In genomic region chr10:77544916-77545315, GRCm38 (mm10) we compare ENCODE assay signal across 10 mouse cellular contexts. TPM values are rescaled to one million over a fixed set of nuclear protein-coding genes. Genes with fewer than 3 reads are reported as not detected.
DNase-seq lines count a peak whose midpoint lies in the region; ATAC-seq and TF ChIP-seq lines count a peak whose summit lies in the region.
"Had no signal": no experiment of that assay in that cellular context is flagged by ENCODE, and none has a peak within 500 bp of the region (broad histone marks: within the 10 kb centered on the region; RNA-seq: fewer than 3 reads in every experiment).

No protein-coding gene starts in this region.

- no peaks in the 10 kb centered on the region for H3K9me3 ChIP-seq in liver, embryonic 12.5 days (replicated peaks)
- no peaks in the 10 kb centered on the region for H3K9me3 ChIP-seq in kidney, embryonic 15.5 days (replicated peaks)
- no peaks in the 10 kb centered on the region for H3K9me3 ChIP-seq in forebrain, embryonic 10.5 days
- H3K9me3 ChIP-seq: embryonic facial prominence, embryonic 15.5 days; limb, embryonic 13.5 days had no signal

- no peaks in the 10 kb centered on the region for H3K79me2 ChIP-seq in liver, adult 2 months (ENCODE audit: control insufficient read depth, insufficient read depth, low read length)

- WGBS in liver, adult 2 months: 30% methylated on average over 5 of the region's 5 CpGs
- 62% methylated on average over 5 of the region's 5 CpGs for WGBS in liver, embryonic 12.5 days (ENCODE audit: insufficient replicate concordance)
- WGBS in kidney, embryonic 15.5 days: 75% methylated on average over 5 of the region's 5 CpGs
- 82% methylated on average over 5 of the region's 5 CpGs for WGBS in forebrain, embryonic 10.5 days

- no peak overlapping the region for H3K4me3 ChIP-seq in liver, adult 2 months (ENCODE audit: insufficient read depth, low read depth, low read length)
- H3K4me3 ChIP-seq in liver, embryonic 12.5 days: no peak overlapping the region
- H3K4me3 ChIP-seq in kidney, embryonic 15.5 days (replicated peaks): no peak overlapping the region
- H3K4me3 ChIP-seq in forebrain, embryonic 10.5 days: no peak overlapping the region
- H3K4me3 ChIP-seq: embryonic facial prominence, embryonic 15.5 days; limb, embryonic 13.5 days had no signal

- TF ChIP-seq CTCF in liver, adult 2 months (IDR thresholded peaks at IDR 0.05; ENCODE audit: low read depth, low read length): no peak

- no peak for ATAC-seq in liver, embryonic 12.5 days
- peak; percentile 50 for ATAC-seq in neutrophil, adult 5-6 weeks (ENCODE audit: extremely low read depth, insufficient number of reproducible peaks, low FRiP score, poor library complexity, severe bottlenecking)
- no peak for ATAC-seq in kidney, embryonic 15.5 days (replicated peaks; ENCODE audit: low FRiP score)

- no peaks in the 10 kb centered on the region for H3K4me1 ChIP-seq in liver, adult 2 months (ENCODE audit: control insufficient read depth, insufficient read depth, low read length)
- no peaks in the 10 kb centered on the region for H3K4me1 ChIP-seq in liver, embryonic 12.5 days
- H3K4me1 ChIP-seq in kidney, embryonic 15.5 days: no peaks in the 10 kb centered on the region
- H3K4me1 ChIP-seq in forebrain, embryonic 10.5 days: peaks cover 5% of the 10 kb centered on the region
- H3K4me1 ChIP-seq: embryonic facial prominence, embryonic 15.5 days; limb, embryonic 13.5 days had no signal

- DNase-seq in liver, adult 2 months (ENCODE audit: extremely low read depth, low read depth, low spot score): peak; percentile 65
- DNase-seq in cerebellum, postnatal 36 days: peak; percentile 68 to 71
- peak; percentile 63 to 75 for DNase-seq in layer of hippocampus, adult 8-10 months (ENCODE audit: low spot score in 2 of 2)
- no peak for DNase-seq in forebrain, embryonic 10.5 days (ENCODE audit: extremely low spot score, low spot score)
- DNase-seq in kidney, adult 8-10 months: no peak

- no peaks in the 10 kb centered on the region for H3K36me3 ChIP-seq in liver, adult 2 months (ENCODE audit: control insufficient read depth, insufficient read depth, low read length)
- peaks cover 11% of the 10 kb centered on the region; the same call in 1 of the 2 replicates for H3K36me3 ChIP-seq in liver, embryonic 12.5 days
- H3K36me3 ChIP-seq in kidney, embryonic 15.5 days: no peaks in the 10 kb centered on the region
- H3K36me3 ChIP-seq in forebrain, embryonic 10.5 days (replicated peaks): no peaks in the 10 kb centered on the region
- H3K36me3 ChIP-seq: embryonic facial prominence, embryonic 15.5 days; limb, embryonic 13.5 days had no signal

- TF ChIP-seq POLR2A in liver, adult 2 months (IDR thresholded peaks at IDR 0.05; ENCODE audit: extremely low read depth, insufficient read depth, low read length): no peak

- H3K27me3 ChIP-seq in liver, adult 2 months (ENCODE audit: control insufficient read depth, insufficient read depth, low read length): no peaks in the 10 kb centered on the region
- no peaks in the 10 kb centered on the region for H3K27me3 ChIP-seq in liver, embryonic 12.5 days (replicated peaks)
- no peaks in the 10 kb centered on the region for H3K27me3 ChIP-seq in kidney, embryonic 15.5 days
- no peaks in the 10 kb centered on the region for H3K27me3 ChIP-seq in forebrain, embryonic 10.5 days (ENCODE audit: poor library complexity, severe bottlenecking)
- H3K27me3 ChIP-seq: embryonic facial prominence, embryonic 15.5 days; limb, embryonic 13.5 days had no signal

- no peak overlapping the region for H3K4me2 ChIP-seq in liver, embryonic 12.5 days
- H3K4me2 ChIP-seq in kidney, embryonic 15.5 days: no peak overlapping the region
- H3K4me2 ChIP-seq: embryonic facial prominence, embryonic 15.5 days; limb, embryonic 13.5 days had no signal

- no peak overlapping the region for H3K27ac ChIP-seq in liver, adult 2 months (replicated peaks; ENCODE audit: insufficient read depth, low read depth, low read length)
- no peak overlapping the region for H3K27ac ChIP-seq in liver, embryonic 12.5 days
- no peak overlapping the region for H3K27ac ChIP-seq in kidney, embryonic 15.5 days
- H3K27ac ChIP-seq in forebrain, embryonic 10.5 days: no peak overlapping the region
- H3K27ac ChIP-seq: embryonic facial prominence, embryonic 15.5 days; limb, embryonic 13.5 days had no signal

- no peak overlapping the region for H3K9ac ChIP-seq in liver, adult 2 months (ENCODE audit: low read depth, low read length)
- H3K9ac ChIP-seq in liver, embryonic 12.5 days: no peak overlapping the region
- H3K9ac ChIP-seq in kidney, embryonic 15.5 days: no peak overlapping the region
- H3K9ac ChIP-seq: embryonic facial prominence, embryonic 15.5 days; limb, embryonic 13.5 days had no signal

RNA-seq across cellular contexts. Expression of gene Itgb2, which starts 14.9 kb away (rescaled TPM):
- 4.8 and 5.6 TPM in 2 replicates for total RNA-seq in liver, adult 2 months (2014; rRNA removed)
- 4.2 and 5.6 TPM in 2 replicates for polyA plus RNA-seq in liver, adult 2 months (2012; rRNA removed)
- 13.5 and 13.9 TPM in 2 replicates for polyA plus RNA-seq in liver, embryonic 12.5 days (2016; fragmentation: Nextera tagmentation; extraction: Ambion mirVana)
- 10 to 100 TPM in 2 of 4 experiments, 1 to 10 TPM in 2; 3.8 to 36.2 (median 15.3) TPM for total RNA-seq in layer of hippocampus, adult 8-10 months (2022)
- 452 and 473 TPM in 2 replicates for total RNA-seq in neutrophil, adult 5-6 weeks (2017)
- 2.1 and 2.3 TPM in 2 replicates for polyA plus RNA-seq in kidney, embryonic 15.5 days (2015; fragmentation: Nextera tagmentation; extraction: Ambion mirVana)
- polyA plus RNA-seq in forebrain, embryonic 10.5 days (2016; fragmentation: Nextera tagmentation; extraction: Ambion mirVana): 0.44 and 0.76 TPM in 2 replicates

RNA-seq across cellular contexts. Expression of gene Fam207a, which starts 29.3 kb away (rescaled TPM):
- 12.7 and 15.5 TPM in 2 replicates for total RNA-seq in liver, adult 2 months (2014; rRNA removed)
- 24.3 and 27.3 TPM in 2 replicates for polyA plus RNA-seq in liver, adult 2 months (2012; rRNA removed)
- 32.7 and 33.7 TPM in 2 replicates for polyA plus RNA-seq in liver, embryonic 12.5 days (2016; fragmentation: Nextera tagmentation; extraction: Ambion mirVana)
- total RNA-seq in layer of hippocampus, adult 8-10 months (2022): 10 to 100 TPM; 30.5 to 39.0 (median 31.9) TPM
- total RNA-seq in neutrophil, adult 5-6 weeks (2017): 23.3 and 29.5 TPM in 2 replicates
- polyA plus RNA-seq in kidney, embryonic 15.5 days (2015; fragmentation: Nextera tagmentation; extraction: Ambion mirVana): 34.3 and 37.2 TPM in 2 replicates
- 41.2 and 43.2 TPM in 2 replicates for polyA plus RNA-seq in forebrain, embryonic 10.5 days (2016; fragmentation: Nextera tagmentation; extraction: Ambion mirVana)

RNA-seq across cellular contexts. Expression of gene Pttg1ip, which starts 36.6 kb away (rescaled TPM):
- 146 and 168 TPM in 2 replicates for total RNA-seq in liver, adult 2 months (2014; rRNA removed)
- polyA plus RNA-seq in liver, adult 2 months (2012; rRNA removed): 218 and 238 TPM in 2 replicates
- 68.8 and 72.8 TPM in 2 replicates for polyA plus RNA-seq in liver, embryonic 12.5 days (2016; fragmentation: Nextera tagmentation; extraction: Ambion mirVana)
- 10 to 100 TPM; 79.3 to 96.1 (median 86.9) TPM for total RNA-seq in layer of hippocampus, adult 8-10 months (2022)
- 78.7 and 87.5 TPM in 2 replicates for total RNA-seq in neutrophil, adult 5-6 weeks (2017)
- 149 and 152 TPM in 2 replicates for polyA plus RNA-seq in kidney, embryonic 15.5 days (2015; fragmentation: Nextera tagmentation; extraction: Ambion mirVana)
- polyA plus RNA-seq in forebrain, embryonic 10.5 days (2016; fragmentation: Nextera tagmentation; extraction: Ambion mirVana): 62.0 and 64.5 TPM in 2 replicates

Comparison
In these comparisons a context has a peak if more than half of its experiments do, and no peak if none do; other contexts are left out.
1. DNase-seq: peak in liver, adult 2 months (single experiment), cerebellum, postnatal 36 days (2 of 2) and layer of hippocampus, adult 8-10 months (2 of 2); none in forebrain, embryonic 10.5 days (single experiment) and kidney, adult 8-10 months (0 of 2).